Mouse (Mus musculus) liver, embryonic 12.5 days (tissue): ENCODE measurements around the gene Teddm1b. TPM values are rescaled to one million over a fixed set of nuclear protein-coding genes. Genes with fewer than 3 reads are reported as not detected.
"Not testable (repeated sequence)": the region's sequence is repeated elsewhere in the genome, so short reads cannot be mapped to it uniquely, and the experiment has no call there.

Experiments used
- ATAC-seq: fragments of 200-750 bp; cut with Nextera tagmentation; 2 replicates; pipeline ENCODE4 v1.8.0; 2017; ENCODE audit warnings: moderate number of reproducible peaks, mild to moderate bottlenecking, moderate library complexity
- H3K27ac ChIP-seq: fragments of 300-500 bp; sonication (generic); 2 replicates; pipeline ENCODE4 v1.5.1; 2016; ENCODE audit warnings: mild to moderate bottlenecking
- H3K27me3 ChIP-seq: fragments of 300-500 bp; sonication (generic); replicated peaks from 2 replicates; pipeline ENCODE4 v1.6.1; 2016; ENCODE audit warnings: mild to moderate bottlenecking, moderate library complexity
- H3K36me3 ChIP-seq: fragments of 300-500 bp; sonication (generic); 2 replicates; pipeline ENCODE4 v1.6.1; 2016; ENCODE audit warnings: mild to moderate bottlenecking, moderate library complexity
- H3K4me1 ChIP-seq: fragments of 300-500 bp; sonication (generic); 2 replicates; pipeline ENCODE4 v1.6.1; 2016
- H3K4me2 ChIP-seq: fragments of 300-500 bp; sonication (generic); 2 replicates; pipeline ENCODE4 v1.6.1; 2016; ENCODE audit warnings: mild to moderate bottlenecking, moderate library complexity
- H3K4me3 ChIP-seq: fragments of 300-500 bp; sonication (generic); 2 replicates; pipeline ENCODE4 v1.5.1; 2016; ENCODE audit warnings: mild to moderate bottlenecking, moderate library complexity
- H3K9ac ChIP-seq: fragments of 300-500 bp; sonication (generic); 2 replicates; pipeline ENCODE4 v1.6.1; 2016; ENCODE audit warnings: mild to moderate bottlenecking, moderate library complexity
- H3K9me3 ChIP-seq: fragments of 300-500 bp; sonication (generic); replicated peaks from 2 replicates; pipeline ENCODE4 v1.6.1; 2016; ENCODE audit warnings: mild to moderate bottlenecking, moderate library complexity
- WGBS: fragments of 180-500 bp; shearing (Covaris S2); methylation state at CpG from one replicate; pipeline ENCODE4 v1.1.7; 2016; ENCODE audit not compliant: insufficient replicate concordance; 5-methylcytosine and 5-hydroxymethylcytosine counted together
- polyA plus RNA-seq: library from polyadenylated mRNA; unstranded; fragments of >200 nt; fragmentation: Nextera tagmentation; extraction: Ambion mirVana; gene quantifications from 2 replicates; pipeline ENCODE4 v1.2.1, GENCODE M21; 2016

The Teddm1b gene
- 0.25 and 0.26 TPM in 2 replicates for polyA plus RNA-seq

- Histone ChIP-seq H3K27me3 (no peaks in the 10 kb centered on the region), H3K4me3 (no peak within 1 kb of the TSS), H3K4me1 (no peaks in the 10 kb centered on the region), H3K9ac (no peak within 1 kb of the TSS), H3K9me3 (no peaks in the 10 kb centered on the region), H3K4me2 (no peak within 1 kb of the TSS), H3K36me3 (no peaks in the 10 kb centered on the region), H3K27ac (no peak within 1 kb of the TSS)
- ATAC-seq, result no peak
- WGBS, result 72% methylated on average over 6 of the region's 6 CpGs
Observed at GRCm38 (mm10) chr1:153874045-153874444, at the start of gene Teddm1b. Teddm1b (plus strand) TSS chr1:153874345.

- H3K9ac ChIP-seq, result no peak overlapping the region
- WGBS, result 62% methylated on average over 4 of the region's 4 CpGs
- H3K4me3 ChIP-seq, result no peak overlapping the region
- H3K36me3 ChIP-seq, result no peaks in the 10 kb centered on the region
- H3K4me1 ChIP-seq, result no peaks in the 10 kb centered on the region
- ATAC-seq, result no peak
- no peaks in the 10 kb centered on the region for H3K9me3 ChIP-seq
- H3K27me3 ChIP-seq, result no peaks in the 10 kb centered on the region
- no peak overlapping the region for H3K4me2 ChIP-seq
- no peak overlapping the region for H3K27ac ChIP-seq
Observed at GRCm38 (mm10) chr1:153830746-153831145, 43.4 kb upstream of the Teddm1b start.

DNA sequence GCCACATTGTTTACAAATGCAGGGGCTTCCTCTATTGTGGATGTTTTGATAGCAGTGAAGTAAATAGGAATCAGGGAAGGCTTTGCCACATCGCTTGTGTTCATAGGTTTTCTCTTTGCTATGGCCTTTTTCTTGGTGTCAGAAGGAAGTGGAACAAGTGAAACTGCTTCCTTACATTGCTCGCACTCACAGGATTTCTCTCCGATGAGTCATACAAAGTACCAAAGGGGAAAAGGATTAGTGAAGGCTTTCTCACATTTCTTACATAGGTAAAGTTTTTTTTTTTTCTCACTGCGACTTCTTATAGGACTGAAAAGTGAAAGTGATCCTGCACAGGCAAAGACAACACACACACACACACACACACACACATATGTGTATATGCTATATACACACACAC is 38.1 kb upstream of the Teddm1b start:
- Histone ChIP-seq H3K27me3 (no peaks in the 10 kb centered on the region), H3K4me3 (no peak overlapping the region), H3K9me3 (no peaks in the 10 kb centered on the region), H3K27ac (no peak overlapping the region), H3K4me1 (no peaks in the 10 kb centered on the region), H3K4me2 (no peak overlapping the region), H3K9ac (no peak overlapping the region), H3K36me3 (no peaks in the 10 kb centered on the region)
- whole genome bisulfite sequencing, result 42% methylated on average over 4 of the region's 4 CpGs
- no peak for ATAC-seq

- no peaks in the 10 kb centered on the region for H3K27me3 ChIP-seq
- no peak overlapping the region for H3K9ac ChIP-seq
- H3K4me2 ChIP-seq, result no peak overlapping the region
- no peaks in the 10 kb centered on the region for H3K9me3 ChIP-seq
- H3K4me1 ChIP-seq, result no peaks in the 10 kb centered on the region
- no peak overlapping the region for H3K27ac ChIP-seq
- 69% methylated on average over 11 of the region's 11 CpGs for WGBS
- no peaks in the 10 kb centered on the region for H3K36me3 ChIP-seq
- H3K4me3 ChIP-seq, result no peak overlapping the region
- no peak for ATAC-seq
Observed at GRCm38 (mm10) chr1:153842121-153842740, 31.9 kb upstream of the Teddm1b start.

- Histone ChIP-seq H3K4me3 (no peak within 1 kb of the TSS), H3K4me2 (no peak within 1 kb of the TSS), H3K27me3 (no peaks in the 10 kb centered on the region), H3K27ac (no peak within 1 kb of the TSS), H3K4me1 (no peaks in the 10 kb centered on the region), H3K9ac (no peak within 1 kb of the TSS), H3K36me3 (no peaks in the 10 kb centered on the region), H3K9me3 (no peaks in the 10 kb centered on the region)
- 88% methylated on average over 8 of the region's 8 CpGs for WGBS
- no peak for ATAC-seq
Observed at GRCm38 (mm10) chr1:153844042-153844441, 30.1 kb upstream of the Teddm1b start, which contains the start of gene Rgsl1. Rgsl1 (minus strand) TSS chr1:153844142.

DNA sequence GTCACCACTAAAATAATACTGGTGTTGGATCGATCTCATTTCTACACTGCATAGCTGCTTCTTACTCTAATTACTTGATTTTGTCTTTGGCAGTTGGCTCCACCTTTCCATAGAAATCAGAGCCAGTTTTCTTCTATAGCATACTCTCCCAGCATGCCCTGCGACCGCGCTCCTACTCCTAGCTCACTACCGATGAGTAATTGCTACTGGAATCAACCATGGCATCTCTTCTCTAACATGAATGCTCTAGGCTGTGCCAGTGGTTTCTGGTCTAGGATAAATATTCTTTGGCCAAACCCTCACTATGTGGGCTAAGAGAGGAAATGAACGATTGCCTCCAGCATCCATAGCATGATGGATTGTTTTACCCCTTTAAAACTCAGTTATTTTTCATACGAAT is 27.7 kb upstream of the Teddm1b start:
- Histone ChIP-seq H3K27ac (no peak overlapping the region), H3K9ac (no peak overlapping the region), H3K4me1 (no peaks in the 10 kb centered on the region), H3K4me2 (no peak overlapping the region), H3K27me3 (no peaks in the 10 kb centered on the region), H3K36me3 (no peaks in the 10 kb centered on the region), H3K9me3 (no peaks in the 10 kb centered on the region), H3K4me3 (no peak overlapping the region)
- 74% methylated on average over 7 of the region's 7 CpGs for WGBS
- ATAC-seq, result no peak

GRCm38 (mm10) chr1:153846867-153847266 is 27.3 kb upstream of the Teddm1b start:
- no peak overlapping the region for H3K4me2 ChIP-seq
- 23% methylated on average over 6 of the region's 6 CpGs for WGBS
- H3K4me1 ChIP-seq, result no peaks in the 10 kb centered on the region
- no peak overlapping the region for H3K9ac ChIP-seq
- no peaks in the 10 kb centered on the region for H3K27me3 ChIP-seq
- no peak overlapping the region for H3K27ac ChIP-seq
- no peak overlapping the region for H3K4me3 ChIP-seq
- no peaks in the 10 kb centered on the region for H3K36me3 ChIP-seq
- no peak for ATAC-seq
- no peaks in the 10 kb centered on the region for H3K9me3 ChIP-seq

DNA sequence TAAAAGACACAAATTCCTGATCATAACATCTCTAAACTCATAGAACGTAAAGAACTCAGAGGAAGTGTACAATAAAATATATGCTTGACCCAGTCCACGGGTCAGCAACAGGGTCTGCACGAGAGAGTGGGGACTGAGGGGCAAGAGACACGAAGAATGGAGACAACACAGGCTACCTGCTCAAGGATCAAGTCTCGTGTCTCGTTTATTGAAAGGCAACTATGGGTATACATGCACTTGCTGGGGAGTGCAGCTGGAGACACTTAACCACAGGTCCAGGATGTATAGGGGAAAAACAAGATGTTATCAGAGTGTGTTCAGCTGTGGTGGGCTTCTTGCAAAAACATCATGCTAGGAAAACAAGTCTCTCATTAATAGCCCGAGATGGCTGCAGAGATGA is 21.4 kb upstream of the Teddm1b start:
- not testable (repeated sequence) for H3K36me3 ChIP-seq, H3K4me2 ChIP-seq, H3K27me3 ChIP-seq, ATAC-seq, H3K27ac ChIP-seq, H3K9me3 ChIP-seq, H3K4me1 ChIP-seq, H3K4me3 ChIP-seq, H3K9ac ChIP-seq
- 44% methylated on average over 7 of the region's 7 CpGs for WGBS

DNA sequence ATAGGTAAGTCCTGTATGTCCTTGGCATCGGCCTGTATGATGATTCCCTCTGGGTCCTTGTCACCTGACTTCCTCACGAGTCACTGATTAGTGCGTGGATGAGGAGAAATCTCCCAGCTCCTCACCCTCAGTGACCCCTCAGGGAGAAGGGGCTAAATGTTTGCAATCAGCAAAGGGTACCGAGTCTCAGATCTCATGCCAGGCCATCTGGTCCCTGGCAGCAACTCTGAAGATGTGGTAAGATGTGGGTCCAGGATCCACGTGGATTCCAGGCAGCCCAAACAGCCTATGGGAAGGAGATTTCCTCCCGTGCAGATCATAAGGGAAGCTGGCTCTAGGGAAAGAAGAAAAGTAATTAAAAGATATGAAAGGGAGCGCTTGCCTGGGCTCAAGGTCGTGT is 18.2 kb upstream of the Teddm1b start:
- no peaks in the 10 kb centered on the region for H3K36me3 ChIP-seq
- no peaks in the 10 kb centered on the region for H3K27me3 ChIP-seq
- no peak for ATAC-seq
- no peak overlapping the region for H3K9ac ChIP-seq
- H3K4me3 ChIP-seq, result no peak overlapping the region
- no peak overlapping the region for H3K4me2 ChIP-seq
- whole genome bisulfite sequencing, result 65% methylated on average over 8 of the region's 8 CpGs
- H3K9me3 ChIP-seq, result no peaks in the 10 kb centered on the region
- H3K27ac ChIP-seq, result no peak overlapping the region
- no peaks in the 10 kb centered on the region for H3K4me1 ChIP-seq

DNA sequence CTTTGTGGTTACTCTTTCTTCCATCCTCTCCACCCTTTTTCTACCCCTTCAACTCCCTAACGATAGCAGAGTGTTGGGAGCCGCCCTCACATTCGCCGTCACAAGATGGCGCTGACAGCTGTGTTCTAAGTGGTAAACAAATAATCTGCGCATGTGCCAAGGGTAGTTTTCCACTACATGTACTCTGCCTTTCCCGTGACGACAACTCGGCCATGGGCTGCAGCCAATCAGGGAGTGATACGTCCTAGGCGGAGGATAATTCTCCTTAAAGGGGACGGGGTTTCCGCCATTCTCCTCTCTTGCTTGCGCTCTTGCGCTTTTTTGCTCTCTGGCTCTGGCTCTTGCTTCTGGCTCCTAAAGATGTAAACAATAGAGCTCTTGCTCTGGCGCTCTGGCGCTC is 6.2 kb downstream of the Teddm1b start:
- not testable (repeated sequence) for H3K36me3 ChIP-seq, H3K4me3 ChIP-seq
- WGBS, result 84% methylated on average over 17 of the region's 17 CpGs

DNA sequence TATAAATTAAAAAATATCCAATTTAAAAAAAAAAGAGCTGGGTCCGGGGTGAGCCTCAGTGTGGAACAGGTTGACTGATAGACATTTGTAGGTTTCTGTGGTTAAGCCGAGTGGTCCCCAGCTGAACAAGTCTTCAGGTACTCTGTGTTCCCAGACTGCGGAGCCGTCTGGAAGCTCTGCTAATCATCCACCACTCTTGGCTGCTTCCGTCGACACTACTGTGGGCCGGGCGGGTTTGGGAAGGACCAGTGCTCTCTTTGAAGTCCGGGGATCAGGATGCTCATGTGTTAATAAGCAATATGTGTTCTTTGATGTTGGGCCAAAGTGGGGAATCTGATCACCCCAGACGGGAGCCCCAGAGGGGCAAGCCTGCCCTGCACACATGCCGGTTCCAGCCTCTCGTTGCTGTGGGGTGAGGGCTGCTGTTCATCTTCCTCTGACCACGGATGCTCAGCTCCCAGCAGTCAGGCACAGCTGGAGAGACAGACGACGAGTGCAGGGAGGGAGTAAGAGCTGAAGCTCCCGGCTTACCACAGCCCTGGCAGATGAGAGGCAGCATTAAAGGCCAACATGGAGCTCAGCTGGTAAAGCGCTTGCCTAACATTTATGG is 12.0 kb downstream of the Teddm1b start:
- Histone ChIP-seq H3K9ac (no peak overlapping the region), H3K4me3 (no peak overlapping the region), H3K4me2 (no peak overlapping the region), H3K27me3 (no peaks in the 10 kb centered on the region), H3K27ac (no peak overlapping the region), H3K9me3 (no peaks in the 10 kb centered on the region), H3K36me3 (no peaks in the 10 kb centered on the region), H3K4me1 (no peaks in the 10 kb centered on the region)
- 46% methylated on average over 17 of the region's 17 CpGs for WGBS
- ATAC-seq, result no peak

More for the DNA sequence above, 6.2 kb downstream of the Teddm1b start:
- H3K27me3 ChIP-seq, H3K4me1 ChIP-seq, ATAC-seq, H3K4me2 ChIP-seq, H3K9me3 ChIP-seq, H3K9ac ChIP-seq, H3K27ac ChIP-seq: not testable (repeated sequence)

GRCm38 (mm10) chr1:153890121-153890520 is 16.0 kb downstream of the Teddm1b start:
- Histone ChIP-seq H3K27me3 (peaks cover 10% of the 10 kb centered on the region; the same call in 1 of the 2 replicates), H3K9ac (no peak overlapping the region), H3K4me1 (peaks cover 4% of the 10 kb centered on the region; the same call in 1 of the 2 replicates), H3K27ac (no peak overlapping the region), H3K4me2 (no peak overlapping the region), H3K9me3 (no peaks in the 10 kb centered on the region), H3K36me3 (no peaks in the 10 kb centered on the region), H3K4me3 (no peak overlapping the region)
- no peak for ATAC-seq
- WGBS, result 79% methylated on average over 10 of the region's 10 CpGs
